Mouse (Mus musculus): ENCODE data around the gene Olfr221.
A peak's percentile ranks its signal among the peaks of the same experiment; 100 is the strongest.

Gene Olfr221

GRCm38 (mm10) chr14:52019590-52020340, 22.5 kb downstream of the Olfr221 start:
- ATAC-seq (ENCODE audit: low TSS enrichment), result peak; percentile 87

GRCm38 (mm10) chr14:52019051-52019589, 23.1 kb downstream of the Olfr221 start:
- peak; percentile 33 for ATAC-seq (ENCODE audit: low TSS enrichment)

GRCm38 (mm10) chr14:52018248-52019050, 23.8 kb downstream of the Olfr221 start:
- no peak for ATAC-seq (ENCODE audit: low TSS enrichment)

- no peak for ATAC-seq (ENCODE audit: low TSS enrichment)
These were observed 24.6 kb downstream of the Olfr221 start for GRCm38 (mm10) chr14:52017662-52018061.

GRCm38 (mm10) chr14:52016625-52017405, 25.4 kb downstream of the Olfr221 start:
- ATAC-seq (ENCODE audit: low TSS enrichment), result no peak

GRCm38 (mm10) chr14:52015445-52016100, 26.7 kb downstream of the Olfr221 start, which contains the start of gene Tmem253:
Tmem253 (plus strand) TSS chr14:52015658.
- no peak for ATAC-seq (ENCODE audit: low TSS enrichment)

- ATAC-seq (ENCODE audit: low TSS enrichment), result no peak
These were observed 27.4 kb downstream of the Olfr221 start for GRCm38 (mm10) chr14:52014761-52015311.

GRCm38 (mm10) chr14:52014271-52014760, 27.9 kb downstream of the Olfr221 start:
- ATAC-seq (ENCODE audit: low TSS enrichment), result no peak

GRCm38 (mm10) chr14:52013771-52014219, 28.5 kb downstream of the Olfr221 start:
- no peak for ATAC-seq (ENCODE audit: low TSS enrichment)

GRCm38 (mm10) chr14:52013021-52013610, 29.1 kb downstream of the Olfr221 start:
- no peak for ATAC-seq (ENCODE audit: low TSS enrichment)

- ATAC-seq (ENCODE audit: low TSS enrichment), result no peak
These were observed 29.7 kb downstream of the Olfr221 start for GRCm38 (mm10) chr14:52012553-52012952.

- ATAC-seq (ENCODE audit: low TSS enrichment), result peak; percentile 31; the same call in 1 of the 2 replicates
These were observed 30.2 kb downstream of the Olfr221 start for GRCm38 (mm10) chr14:52012085-52012484.

GRCm38 (mm10) chr14:52011683-52012082, 30.6 kb downstream of the Olfr221 start:
- ATAC-seq (ENCODE audit: low TSS enrichment), result no peak

GRCm38 (mm10) chr14:52010446-52011111, 31.7 kb downstream of the Olfr221 start:
- no peak for ATAC-seq (ENCODE audit: low TSS enrichment)

- no peak for ATAC-seq (ENCODE audit: low TSS enrichment)
These were observed 32.4 kb downstream of the Olfr221 start for GRCm38 (mm10) chr14:52009841-52010240.

- no peak for ATAC-seq (ENCODE audit: low TSS enrichment)
These were observed 32.9 kb downstream of the Olfr221 start for GRCm38 (mm10) chr14:52009361-52009760.

- peak; percentile 51 for ATAC-seq (ENCODE audit: low TSS enrichment)
These were observed 33.7 kb downstream of the Olfr221 start for GRCm38 (mm10) chr14:52008321-52009203.

GRCm38 (mm10) chr14:52006771-52007170, 35.5 kb downstream of the Olfr221 start:
- no peak for ATAC-seq (ENCODE audit: low TSS enrichment)

GRCm38 (mm10) chr14:52006241-52006640, 36.0 kb downstream of the Olfr221 start:
- no peak for ATAC-seq (ENCODE audit: low TSS enrichment)

Data from frontal cortex, adult (tissue).